Mouse (Mus musculus) naive thymus-derived CD4-positive, alpha-beta T cell, adult 2 months (primary cell): Measurements from ENCODE around the gene Clasp2.
"Not testable (repeated sequence)": the region's sequence is repeated elsewhere in the genome, so short reads cannot be mapped to it uniquely, and the experiment has no call there.

Experiments
- DNase-seq: peaks from one replicate; pipeline ENCODE4 v3.0.0-alpha.2; 2011; ENCODE audit warnings: low read depth

Clasp2 gene

GRCm38 (mm10) chr9:113741108-113741636, at the start of gene Clasp2:
Gene Clasp2, plus strand, starts transcription at chr9:113741473.
- DNase-seq: peak; percentile 89

- DNase-seq: no peak
Observed at GRCm38 (mm10) chr9:113701441-113702160, 39.7 kb upstream of the Clasp2 start.

GRCm38 (mm10) chr9:113706108-113706507, 35.2 kb upstream of the Clasp2 start:
- no peak for DNase-seq

GRCm38 (mm10) chr9:113706841-113707240, 34.4 kb upstream of the Clasp2 start:
- peak; percentile 25 for DNase-seq

- peak; percentile 94 for DNase-seq
Observed at GRCm38 (mm10) chr9:113707481-113708360, 33.6 kb upstream of the Clasp2 start, which contains the start of gene Pdcd6ip. Gene Pdcd6ip, minus strand, starts transcription at chr9:113708259.

- no peak for DNase-seq
Observed at GRCm38 (mm10) chr9:113708361-113709280, 32.7 kb upstream of the Clasp2 start.

GRCm38 (mm10) chr9:113710871-113711270, 30.4 kb upstream of the Clasp2 start:
- DNase-seq: no peak

- DNase-seq: peak; percentile 41
Observed at GRCm38 (mm10) chr9:113719063-113719462, 22.2 kb upstream of the Clasp2 start.

GRCm38 (mm10) chr9:113724646-113725045, 16.6 kb upstream of the Clasp2 start:
- DNase-seq: no peak

GRCm38 (mm10) chr9:113725609-113726008, 15.7 kb upstream of the Clasp2 start:
- not testable (repeated sequence) for DNase-seq

GRCm38 (mm10) chr9:113726131-113726530, 15.1 kb upstream of the Clasp2 start:
- DNase-seq: no peak

- DNase-seq: no peak
Observed at GRCm38 (mm10) chr9:113726991-113727680, 14.1 kb upstream of the Clasp2 start.

- DNase-seq: no peak
Observed at GRCm38 (mm10) chr9:113731540-113731939, 9.7 kb upstream of the Clasp2 start.

GRCm38 (mm10) chr9:113735920-113736319, 5.4 kb upstream of the Clasp2 start:
- DNase-seq: no peak

- no peak for DNase-seq
Observed at GRCm38 (mm10) chr9:113738021-113738420, 3.3 kb upstream of the Clasp2 start.

GRCm38 (mm10) chr9:113738941-113739340, 2.3 kb upstream of the Clasp2 start:
- no peak for DNase-seq

- peak; percentile 76 for DNase-seq
Observed at GRCm38 (mm10) chr9:113741637-113742137, 414 bp downstream of the Clasp2 start.

GRCm38 (mm10) chr9:113742361-113742794, 1.1 kb downstream of the Clasp2 start:
- DNase-seq: peak; percentile 57

- DNase-seq: peak; percentile 38
Observed at GRCm38 (mm10) chr9:113743291-113743690, 2.0 kb downstream of the Clasp2 start.

GRCm38 (mm10) chr9:113749356-113749755, 8.1 kb downstream of the Clasp2 start:
- no peak for DNase-seq
